Mouse (Mus musculus) hindbrain, postnatal 0 days (tissue): ENCODE measurements around the gene Pls1. TPM values are rescaled to one million over a fixed set of nuclear protein-coding genes. Genes with fewer than 3 reads are reported as not detected.

Source experiments
- ATAC-seq: fragments of 200-750 bp; cut with Nextera tagmentation; 2 replicates; pipeline ENCODE4 v1.8.0; 2017; ENCODE audit warnings: mild to moderate bottlenecking, moderate TSS enrichment, moderate library complexity
- DNase-seq: peaks from one replicate; pipeline ENCODE4 v3.0.0-alpha.2; 2015; ENCODE audit warnings: low spot score
- H3K27ac ChIP-seq: fragments of 300-500 bp; sonication (generic); 2 replicates; pipeline ENCODE4 v1.5.1; 2014; ENCODE audit warnings: mild to moderate bottlenecking
- H3K27me3 ChIP-seq: fragments of 300-500 bp; sonication (generic); 2 replicates; pipeline ENCODE4 v1.6.1; 2014; ENCODE audit warnings: low read length, mixed read lengths; ENCODE audit not compliant: insufficient read depth
- H3K36me3 ChIP-seq: fragments of 300-500 bp; sonication (generic); 2 replicates; pipeline ENCODE4 v1.6.1; 2014; ENCODE audit warnings: low read length, mixed read lengths; ENCODE audit not compliant: insufficient read depth
- H3K4me1 ChIP-seq: fragments of 300-500 bp; sonication (generic); 2 replicates; pipeline ENCODE4 v1.6.1; 2014; ENCODE audit warnings: antibody characterized with exemption, low read length, mixed read lengths; ENCODE audit not compliant: insufficient read depth
- H3K4me2 ChIP-seq: fragments of 300-500 bp; sonication (generic); 2 replicates; pipeline ENCODE4 v1.6.1; 2014; ENCODE audit warnings: low read depth, mild to moderate bottlenecking, low read length, moderate library complexity, mixed read lengths
- H3K4me3 ChIP-seq: fragments of 300-500 bp; sonication (generic); 2 replicates; pipeline ENCODE4 v1.5.1; 2014; ENCODE audit warnings: low read length
- H3K9ac ChIP-seq: fragments of 300-500 bp; sonication (generic); replicated peaks from 2 replicates; pipeline ENCODE4 v1.6.1; 2014; ENCODE audit warnings: mild to moderate bottlenecking, low read length, moderate library complexity, mixed read lengths
- H3K9me3 ChIP-seq: fragments of 300-500 bp; sonication (generic); 2 replicates; pipeline ENCODE4 v1.6.1; 2016; ENCODE audit warnings: low read length, mixed read lengths
- CTCF ChIP-seq: IDR thresholded peaks from 2 replicates; pipeline ENCODE4 v1.5.1; 2016; ENCODE audit warnings: antibody characterized with exemption, control low read depth, low read depth
- WGBS: fragments of 180-500 bp; shearing (Covaris S2); extraction: QIAGEN DNeasy Blood & Tissue Kit; methylation state at CpG from one replicate; pipeline ENCODE4 v1.1.7; 2014; 5-methylcytosine and 5-hydroxymethylcytosine counted together
- polyA plus RNA-seq: library from polyadenylated mRNA; unstranded; fragments of >200 nt; fragmentation: Nextera tagmentation; extraction: Ambion mirVana; gene quantifications from 2 replicates; pipeline ENCODE4 v1.2.1, GENCODE M21; 2015
- total RNA-seq: library from RNA; depleted of rRNA; stranded (reverse); fragments of >200 nt; gene quantifications from 2 replicates; pipeline ENCODE4 v1.2.3, GENCODE M21; 2014

The Pls1 gene
- total and polyA plus RNA-seq, 2 experiments from 2014 or later, result 0.78 to 3.0 TPM

DNA sequence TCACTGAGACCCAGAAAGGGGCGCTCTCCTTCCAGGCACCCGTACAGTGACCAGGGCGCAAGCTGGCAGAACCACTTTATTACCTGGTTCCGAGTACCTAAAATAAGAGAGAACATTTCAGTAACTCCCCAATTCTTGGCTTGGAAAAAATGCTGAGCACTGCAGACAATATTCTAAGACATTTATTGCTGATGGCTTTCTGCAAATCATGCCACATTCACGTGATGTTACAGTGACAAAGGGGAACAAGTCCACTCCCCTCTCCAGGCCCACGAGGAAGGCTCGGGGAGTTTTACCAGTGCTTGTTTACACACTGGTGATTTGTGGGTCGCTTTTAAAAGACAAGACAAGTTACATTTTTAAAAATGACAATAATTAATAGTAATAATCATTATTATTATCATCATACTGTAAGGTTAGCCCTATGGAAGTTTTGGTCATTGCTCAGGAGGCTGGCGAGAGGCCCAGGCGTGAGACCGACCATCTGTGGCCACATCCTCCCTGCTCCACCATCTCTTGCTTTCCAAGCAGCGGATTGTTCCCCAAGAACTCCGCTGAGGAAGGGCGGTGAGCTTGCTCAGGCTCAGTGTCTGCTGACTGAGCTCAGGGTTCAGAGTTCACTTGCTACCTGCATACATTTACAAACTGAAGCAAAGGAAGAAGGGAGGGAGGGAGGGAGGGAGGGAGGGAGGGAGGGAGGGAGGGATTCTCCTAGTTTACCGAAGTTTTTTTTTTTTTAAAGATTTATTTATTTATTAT is 50.9 kb downstream of the Pls1 start:
- DNase-seq (no peak), ATAC-seq (no peak)
- no peak overlapping the region for H3K9ac ChIP-seq
- no peaks in the 10 kb centered on the region for H3K36me3 ChIP-seq
- H3K4me2 ChIP-seq, result no peak overlapping the region
- no peaks in the 10 kb centered on the region for H3K4me1 ChIP-seq
- WGBS, result 85% methylated on average over 15 of the region's 15 CpGs
- no peaks in the 10 kb centered on the region for H3K9me3 ChIP-seq
- no peaks in the 10 kb centered on the region for H3K27me3 ChIP-seq
- no peak for TF ChIP-seq CTCF
- no peak overlapping the region for H3K27ac ChIP-seq
- H3K4me3 ChIP-seq, result no peak overlapping the region

DNA sequence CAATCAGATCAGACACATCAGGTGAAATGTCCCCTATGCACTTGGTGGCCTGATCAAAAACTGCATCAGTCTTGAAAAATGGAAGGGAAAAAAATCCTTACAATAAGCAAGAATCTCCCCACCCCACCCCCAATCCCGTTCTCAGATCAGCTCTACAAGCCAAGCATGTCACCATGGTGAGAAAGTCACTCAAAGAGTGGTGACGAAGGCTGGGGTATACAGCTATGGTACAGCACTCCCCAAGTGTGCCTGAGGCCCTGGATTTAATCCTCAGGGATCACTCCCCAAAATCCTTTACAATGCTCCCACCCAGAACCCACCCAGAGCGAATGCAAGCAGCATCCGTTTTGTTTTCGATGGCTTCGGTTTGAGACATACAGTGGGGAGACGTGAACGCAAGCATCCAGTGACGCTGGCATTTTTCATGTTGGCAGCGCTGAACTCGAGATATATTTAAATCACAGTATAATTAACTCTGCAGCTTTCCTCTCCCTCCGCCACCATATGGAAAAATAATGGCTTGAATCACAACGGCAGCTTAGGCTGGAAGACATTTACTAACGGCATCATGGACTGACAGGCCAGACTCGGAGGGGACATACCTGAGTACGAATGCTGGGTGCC is 60.1 kb downstream of the Pls1 start:
- WGBS, result 75% methylated on average over 16 of the region's 16 CpGs
- ATAC-seq (no peak), DNase-seq (no peak)
- 0 out of 2 replicates have a peak, but pooled peaks cover 4% of the 10 kb centered on the region for H3K4me1 ChIP-seq
- H3K27ac ChIP-seq, result no peak overlapping the region
- no peak overlapping the region for H3K4me2 ChIP-seq
- H3K27me3 ChIP-seq, result no peaks in the 10 kb centered on the region
- no peak for TF ChIP-seq CTCF
- no peak overlapping the region for H3K9ac ChIP-seq
- no peaks in the 10 kb centered on the region for H3K36me3 ChIP-seq
- no peaks in the 10 kb centered on the region for H3K9me3 ChIP-seq
- no peak overlapping the region for H3K4me3 ChIP-seq

DNA sequence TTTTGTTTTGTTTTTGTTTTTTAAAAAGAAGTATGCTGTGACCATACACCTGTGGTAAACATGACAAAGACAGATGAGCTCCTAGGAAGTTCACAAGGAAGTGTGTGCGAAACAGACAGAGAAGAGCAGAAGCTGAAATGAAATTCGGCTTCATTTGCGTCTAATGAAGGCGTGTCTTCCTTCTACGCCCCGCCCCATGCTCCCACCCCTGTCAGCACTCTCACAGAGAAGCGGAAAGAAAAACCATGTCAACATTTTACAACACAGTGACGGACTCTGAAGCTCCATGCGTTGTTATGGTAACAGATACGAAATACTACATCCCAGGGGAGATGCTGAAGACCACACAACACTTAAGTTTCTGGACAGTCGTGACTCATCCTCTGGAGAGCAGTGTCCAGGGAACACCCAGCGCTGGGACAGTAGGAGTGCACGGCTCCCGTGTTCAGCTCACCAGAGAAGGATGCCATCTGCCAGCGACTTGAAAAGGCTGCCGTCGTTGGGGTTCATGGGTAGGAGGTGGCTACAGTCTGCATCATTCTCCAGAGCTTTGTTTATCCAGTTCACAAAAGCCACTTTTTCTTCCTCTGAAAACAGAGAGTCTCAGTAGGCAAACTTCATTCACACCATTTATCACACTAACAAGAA is 61.3 kb downstream of the Pls1 start:
- Histone ChIP-seq H3K4me1 (0 out of 2 replicates have a peak, but pooled peaks cover 4% of the 10 kb centered on the region), H3K27ac (no peak overlapping the region), H3K36me3 (no peaks in the 10 kb centered on the region), H3K4me2 (peak overlapping the region; percentile 39), H3K27me3 (no peaks in the 10 kb centered on the region), H3K4me3 (no peak overlapping the region), H3K9me3 (no peaks in the 10 kb centered on the region), H3K9ac (no peak overlapping the region)
- 0 out of 2 replicates have a peak, but pooled peaks have one; percentile 29 for ATAC-seq
- WGBS, result 61% methylated on average over 17 of the region's 17 CpGs
- DNase-seq, result peak; percentile 4
- no peak for TF ChIP-seq CTCF

DNA sequence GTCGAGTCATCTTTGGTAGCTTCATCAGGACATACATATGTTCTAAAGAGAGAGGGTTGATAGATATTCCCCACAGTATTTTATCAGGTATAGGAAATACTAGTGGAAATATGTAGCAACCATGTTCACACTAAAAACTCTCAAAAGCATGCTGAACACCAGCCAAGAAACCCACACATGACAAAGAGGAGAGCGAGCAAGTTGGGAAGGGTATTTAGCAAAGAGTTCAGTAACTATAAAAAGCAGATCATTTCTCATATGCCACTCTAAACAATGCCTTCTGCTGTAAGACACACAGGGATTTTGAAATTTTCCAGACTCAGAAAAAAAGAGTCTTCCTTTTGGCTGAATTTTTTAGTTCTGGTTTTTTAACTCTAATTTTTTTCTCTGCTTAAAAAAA is 73.4 kb downstream of the Pls1 start:
- H3K36me3 ChIP-seq, result no peaks in the 10 kb centered on the region
- no peak overlapping the region for H3K27ac ChIP-seq
- H3K9me3 ChIP-seq, result no peaks in the 10 kb centered on the region
- no peak for ATAC-seq
- no peaks in the 10 kb centered on the region for H3K27me3 ChIP-seq
- no peaks in the 10 kb centered on the region for H3K4me1 ChIP-seq
- 74% methylated on average over 2 of the region's 2 CpGs for WGBS
- no peak for TF ChIP-seq CTCF
- H3K4me2 ChIP-seq, result no peak overlapping the region
- H3K9ac ChIP-seq, result no peak overlapping the region
- H3K4me3 ChIP-seq, result no peak overlapping the region
- DNase-seq, result no peak

DNA sequence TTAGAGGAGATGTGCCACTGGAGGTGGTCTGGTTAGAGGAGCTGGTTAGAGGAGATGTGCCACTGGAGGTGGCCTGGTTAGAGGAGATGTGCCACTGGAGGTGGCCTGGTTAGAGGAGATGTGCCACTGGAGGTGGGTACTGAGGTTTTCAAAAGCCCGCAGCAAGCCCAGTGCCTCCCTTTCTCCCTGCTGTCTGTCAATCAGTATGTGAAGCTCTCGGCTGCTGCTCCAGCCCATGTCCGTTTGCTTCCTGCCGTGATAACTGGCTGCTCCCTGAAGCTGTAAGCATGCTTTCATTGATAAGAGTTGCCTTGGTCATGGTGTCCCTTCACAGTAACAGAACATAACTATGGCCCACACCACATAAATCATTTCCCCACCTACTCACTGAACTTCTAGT is 81.9 kb downstream of the Pls1 start:
- H3K9ac ChIP-seq, result no peak overlapping the region
- H3K4me1 ChIP-seq, result no peaks in the 10 kb centered on the region
- no peak for TF ChIP-seq CTCF
- H3K36me3 ChIP-seq, result no peaks in the 10 kb centered on the region
- DNase-seq, result no peak
- 85% methylated on average over 4 of the region's 4 CpGs for WGBS
- no peak overlapping the region for H3K4me2 ChIP-seq
- no peaks in the 10 kb centered on the region for H3K9me3 ChIP-seq
- H3K27me3 ChIP-seq, result no peaks in the 10 kb centered on the region
- no peak overlapping the region for H3K27ac ChIP-seq
- ATAC-seq, result no peak
- H3K4me3 ChIP-seq, result no peak overlapping the region

DNA sequence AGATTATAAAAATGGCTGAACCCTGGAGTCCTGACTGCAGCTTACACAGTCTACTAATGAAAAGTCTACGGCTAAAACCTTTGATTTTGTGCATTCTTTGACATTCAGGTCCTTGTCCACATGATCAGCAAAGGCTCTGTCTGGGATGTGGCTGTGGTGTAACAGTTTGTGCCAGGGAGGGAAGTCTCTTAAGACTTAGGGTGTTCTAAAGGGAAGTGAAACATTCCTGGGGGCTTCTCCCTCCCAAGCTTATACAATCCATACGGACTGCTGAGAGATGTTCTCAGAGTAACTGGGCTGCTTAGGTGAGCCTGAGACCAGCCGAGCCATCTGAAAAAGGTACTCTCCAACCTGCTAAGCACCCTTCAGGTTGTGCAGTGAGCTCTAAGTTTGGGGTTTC is 82.9 kb downstream of the Pls1 start:
- no peak overlapping the region for H3K9ac ChIP-seq
- no peak overlapping the region for H3K27ac ChIP-seq
- H3K36me3 ChIP-seq, result no peaks in the 10 kb centered on the region
- no peaks in the 10 kb centered on the region for H3K27me3 ChIP-seq
- 87% methylated on average over 3 of the region's 3 CpGs for WGBS
- no peak overlapping the region for H3K4me2 ChIP-seq
- no peak for TF ChIP-seq CTCF
- H3K9me3 ChIP-seq, result no peaks in the 10 kb centered on the region
- no peak overlapping the region for H3K4me3 ChIP-seq
- H3K4me1 ChIP-seq, result no peaks in the 10 kb centered on the region
- no peak for DNase-seq
- ATAC-seq, result no peak
